Mouse (Mus musculus) v-Abl transformed pro-B cells (cell line): ENCODE results near the gene Rergl.

Experiments
- in situ Hi-C, 2 experiments: fragments of 400-800 bp; cut with MboI; formaldehyde crosslinking; loops; one replicate each; pipeline ENCODE4 v1.15.1; 2025; ENCODE audit not compliant: unreplicated experiment in 2 of 2

Rergl gene

DNA sequence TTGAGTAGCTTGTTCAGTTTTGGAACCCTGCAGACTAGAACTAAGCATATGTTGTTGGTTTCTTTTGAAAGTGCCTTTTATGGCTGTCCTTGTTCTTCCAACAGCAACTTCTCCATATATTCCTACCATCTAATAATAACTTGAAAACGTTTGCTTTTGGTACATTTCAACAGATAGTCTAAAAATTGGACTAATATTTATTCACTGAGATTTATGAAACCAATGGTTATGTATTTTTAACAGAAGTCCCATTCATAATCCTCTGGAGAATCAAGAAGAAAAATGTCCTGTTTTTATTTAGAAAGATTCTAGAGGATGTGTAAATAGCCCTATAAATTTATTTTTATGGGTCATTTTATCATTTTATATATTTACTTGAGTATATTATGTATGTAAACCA is at the start of gene Rergl:
TSS of gene Rergl (minus strand) at position 101 of the 400 bp plus-strand sequence.
- in situ Hi-C loops: no loop called here

GRCm38 (mm10) chr6:139538469-139538868 is 36.7 kb upstream of the Rergl start:
- in situ Hi-C loops: no loop called here

GRCm38 (mm10) chr6:139525406-139525805 is 23.6 kb upstream of the Rergl start:
- in situ Hi-C loops: no loop called here

DNA sequence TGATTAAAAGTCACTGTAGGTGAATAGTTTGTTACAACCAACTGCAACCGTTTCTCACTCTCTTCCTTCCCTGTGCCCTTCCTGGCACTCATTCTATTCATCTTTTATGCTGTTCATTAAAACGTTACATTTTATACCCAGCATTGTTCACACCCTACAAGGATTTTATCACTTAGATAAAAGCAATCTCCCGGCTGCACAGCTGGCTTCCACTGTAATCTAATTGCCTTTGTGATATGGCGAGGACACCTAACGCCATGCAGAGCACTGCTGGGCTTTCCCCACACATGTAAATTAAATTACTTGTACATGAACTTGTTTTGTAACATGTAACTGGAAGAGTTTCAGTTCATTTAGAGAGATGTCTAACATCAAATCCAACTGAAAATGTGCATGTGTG is 22.5 kb upstream of the Rergl start:
- in situ Hi-C loops: no loop called here

DNA sequence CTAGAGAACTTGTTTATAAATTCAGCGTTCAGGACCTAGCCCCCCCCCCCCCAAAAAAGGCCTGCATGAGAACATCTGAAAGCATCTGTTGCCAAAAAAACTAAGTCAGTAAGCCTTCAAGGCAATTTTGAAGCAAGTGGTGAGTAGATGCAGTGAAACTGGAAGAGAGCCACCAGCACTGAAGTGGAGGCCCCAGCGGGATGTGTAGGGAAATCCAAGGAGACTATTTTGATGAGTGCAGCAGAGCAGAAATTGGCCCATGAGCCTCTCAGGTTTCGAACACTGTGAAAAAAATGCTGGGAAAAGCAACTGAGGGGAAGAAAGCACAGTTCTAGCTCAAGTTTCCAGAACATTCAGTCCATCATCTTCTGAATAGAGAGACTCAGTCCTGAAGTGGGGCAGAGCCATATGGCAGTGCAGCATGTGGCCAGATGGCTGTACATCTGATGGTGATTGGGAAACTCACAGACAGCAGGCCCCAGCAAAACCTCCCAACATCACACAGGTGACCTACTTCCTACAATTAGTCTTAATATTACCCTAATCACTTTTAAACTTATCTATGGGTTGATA is 13.2 kb upstream of the Rergl start:
- in situ Hi-C loops: no loop called here

GRCm38 (mm10) chr6:139479730-139480129 is 22.0 kb downstream of the Rergl start:
- in situ Hi-C loops: no loop called here

DNA sequence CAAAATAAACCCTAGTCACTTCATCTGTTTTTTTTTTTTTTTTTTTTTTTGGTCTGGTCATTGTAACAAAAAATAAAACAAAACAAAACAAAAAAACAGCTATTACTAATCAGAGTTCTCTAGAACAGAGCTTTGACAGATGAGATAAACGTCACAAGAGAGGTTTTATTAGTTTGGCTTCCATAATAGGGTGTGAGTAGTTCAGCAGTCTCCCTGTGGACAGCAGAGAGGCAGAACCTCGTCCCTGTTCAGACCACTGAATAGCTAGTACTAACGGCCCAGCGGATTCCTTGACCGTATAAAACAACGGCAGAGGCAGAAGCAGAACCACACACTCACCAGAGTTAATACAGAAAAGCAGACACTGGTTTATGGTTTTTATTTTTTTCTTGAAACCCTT is 36.8 kb downstream of the Rergl start:
- in situ Hi-C loops: no loop called here

DNA sequence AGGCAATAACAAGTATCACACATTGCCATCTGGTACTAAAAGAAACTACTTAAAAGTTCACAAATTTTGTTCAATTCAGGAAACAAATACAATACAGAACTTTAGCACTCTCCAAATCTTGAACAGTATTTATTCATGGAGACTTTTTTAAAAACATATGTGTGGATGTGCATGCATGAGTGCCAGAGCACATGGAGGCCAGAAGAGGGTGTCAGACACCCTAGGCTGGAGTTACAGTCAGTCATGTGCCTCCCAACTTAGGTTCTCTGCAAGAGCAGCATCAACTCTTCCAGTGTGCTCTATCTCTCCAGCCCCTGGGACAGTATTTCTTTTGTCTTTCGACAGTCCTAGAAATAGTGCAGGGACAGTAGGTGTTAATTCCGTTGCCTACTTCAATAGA is 37.5 kb downstream of the Rergl start:
- in situ Hi-C loops: no loop called here

DNA sequence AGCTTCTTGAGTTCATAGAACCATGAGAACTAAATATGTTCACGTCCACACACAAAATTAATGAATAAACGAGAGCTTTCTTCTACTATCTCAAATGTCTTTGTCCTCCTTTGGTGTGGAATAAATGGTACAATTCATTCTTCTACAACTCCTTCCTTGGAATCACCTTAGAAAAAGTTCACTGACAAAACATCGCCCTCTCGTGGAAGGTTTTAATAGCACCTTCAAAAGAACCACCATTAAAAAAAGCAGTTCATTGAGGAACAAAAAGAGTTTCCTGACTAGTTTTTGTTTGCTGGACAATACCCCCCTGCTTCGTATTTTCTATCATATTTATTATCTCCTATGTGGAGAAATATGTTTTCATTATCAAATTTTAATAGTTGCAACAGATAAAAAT is 40.7 kb downstream of the Rergl start:
- in situ Hi-C loops: no loop called here

GRCm38 (mm10) chr6:139460470-139460869 is 41.3 kb downstream of the Rergl start:
- in situ Hi-C loops: no loop called here

GRCm38 (mm10) chr6:139443999-139444398 is 57.8 kb downstream of the Rergl start:
- in situ Hi-C loops: no loop called here
